Mouse (Mus musculus) 416B (cell line): ENCODE measurements at regions not wholly inside any gene's neighbourhood (a gene's known extent, or its start where the extent isn't known, plus 50 kb on each side); places are given as distances from the start of the nearest gene placed in this dataset.

Source experiments
- DNase-seq: peaks from one replicate; pipeline ENCODE4 v3.0.0; 2011; ENCODE audit warnings: low read depth

DNA sequence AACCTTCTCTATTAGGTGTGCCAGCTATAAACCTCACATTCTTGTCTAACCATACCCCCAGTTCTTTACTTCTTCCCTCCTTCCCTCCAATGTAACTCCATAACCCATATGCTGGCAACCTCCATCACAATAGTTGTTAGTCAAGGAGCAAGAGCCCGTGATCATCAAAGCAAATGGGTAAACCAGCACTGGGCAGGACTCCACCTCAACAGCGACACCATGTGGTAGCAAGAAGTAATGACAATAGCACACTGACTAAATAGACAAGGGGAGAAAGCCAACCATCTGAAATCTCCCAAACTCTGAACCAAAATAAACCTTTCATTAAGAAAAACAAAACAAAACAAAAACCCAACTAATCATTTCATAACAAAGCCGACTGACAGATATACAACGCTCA, 297.8 kb downstream of the Psat1 start:
- peak; percentile 45 for DNase-seq

- no peak for DNase-seq
Observed at GRCm38 (mm10) chr19:15647313-15647712, 299.8 kb downstream of the Psat1 start.

GRCm38 (mm10) chr19:15644786-15645185, 302.4 kb downstream of the Psat1 start:
- DNase-seq, result no peak

GRCm38 (mm10) chr19:15617233-15617915, 329.8 kb downstream of the Psat1 start:
- DNase-seq, result peak; percentile 51

- no peak for DNase-seq
Observed at GRCm38 (mm10) chr19:15614648-15615561, 332.2 kb downstream of the Psat1 start.

DNA sequence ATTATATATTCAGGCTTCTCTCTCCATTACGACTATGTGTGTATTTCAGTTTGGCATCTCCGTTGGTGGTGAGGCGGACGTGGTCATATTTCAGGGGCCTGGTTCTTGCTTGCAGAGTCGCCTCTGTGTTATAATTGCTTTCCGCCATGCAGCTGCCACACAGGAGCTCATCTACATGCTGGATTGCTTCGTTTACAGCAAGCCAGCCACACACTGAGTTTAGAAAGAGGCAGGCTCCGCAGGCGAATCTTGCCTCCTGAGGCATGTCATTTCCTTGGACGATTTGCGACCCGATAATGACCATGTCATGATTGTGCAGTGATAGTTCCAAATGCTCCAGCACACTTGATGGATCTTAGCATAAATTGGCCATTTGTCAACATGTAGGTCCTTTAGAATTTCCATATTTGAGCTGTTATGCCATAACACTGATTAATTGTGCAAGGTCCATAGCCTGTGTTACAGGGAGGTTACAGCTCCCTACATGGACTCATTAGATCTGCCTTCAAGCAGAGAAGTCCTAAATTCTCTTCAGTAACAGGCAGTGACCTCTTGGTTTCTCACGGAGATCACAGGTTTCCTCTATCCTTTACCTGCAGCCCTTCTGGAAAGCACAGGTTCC, 335.9 kb downstream of the Psat1 start:
- no peak for DNase-seq

DNA sequence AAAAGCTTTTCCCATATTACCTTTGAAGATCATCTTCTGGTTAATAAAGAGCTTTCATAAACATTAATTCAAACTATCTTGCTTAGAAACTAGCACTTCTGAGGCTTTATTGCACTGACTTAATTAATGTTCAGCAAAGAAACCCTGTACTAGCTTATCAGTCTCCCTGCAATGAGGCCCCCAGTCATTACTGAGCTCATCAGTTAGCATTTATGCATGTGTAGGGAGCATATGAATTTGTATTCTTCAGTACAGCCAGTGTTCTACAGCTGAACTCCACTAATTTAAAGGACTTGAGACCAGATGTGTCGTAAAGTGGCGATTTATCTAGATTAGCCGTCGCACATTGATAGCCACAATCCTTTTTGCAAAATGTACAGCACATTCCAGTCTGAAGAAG, 340.7 kb downstream of the Psat1 start:
- no peak for DNase-seq

GRCm38 (mm10) chr19:15592821-15593220, 354.3 kb downstream of the Psat1 start:
- no peak for DNase-seq

DNA sequence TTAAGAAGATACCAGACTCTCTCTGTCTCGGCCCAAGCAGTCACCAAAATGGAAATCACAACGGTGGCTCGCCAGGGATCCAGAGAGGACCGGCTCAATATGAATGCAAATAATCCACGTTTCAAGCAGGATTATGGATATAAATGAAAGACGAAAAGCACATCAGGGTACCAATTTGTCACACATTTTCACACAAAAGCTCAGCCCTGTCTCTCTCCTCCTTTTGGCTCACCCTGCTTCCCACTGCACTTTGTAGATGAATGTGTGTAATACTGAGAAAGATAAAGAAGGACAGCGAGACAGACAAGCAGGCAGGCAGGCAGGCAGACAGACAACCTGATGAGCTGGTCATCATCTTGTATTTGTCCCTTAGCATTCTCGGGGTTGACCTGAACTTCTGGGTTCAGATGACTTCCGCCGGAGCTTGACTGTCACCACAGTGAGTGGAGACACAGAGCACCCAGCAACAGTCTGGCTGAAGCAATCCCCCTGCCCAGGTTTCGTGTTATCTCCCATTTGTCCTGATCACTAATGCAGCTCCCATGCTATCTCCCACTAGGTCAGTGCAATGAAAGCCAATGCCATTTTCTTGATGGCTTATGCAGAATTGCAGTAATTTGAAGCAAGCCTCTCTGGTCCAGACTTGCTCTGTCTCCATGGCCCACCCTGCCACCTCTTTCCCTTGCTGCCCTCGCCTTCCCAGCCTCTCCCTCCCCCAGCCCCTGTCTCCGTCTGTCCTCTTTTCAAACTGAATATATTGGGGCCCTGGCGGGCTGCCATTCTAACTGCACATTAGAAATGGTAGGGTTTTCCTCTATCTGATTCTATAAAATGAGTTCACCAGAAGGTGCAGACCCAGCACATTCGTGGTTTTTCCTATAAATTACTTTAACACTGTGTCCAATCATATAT, 363.1 kb downstream of the Psat1 start:
- DNase-seq, result no peak

DNA sequence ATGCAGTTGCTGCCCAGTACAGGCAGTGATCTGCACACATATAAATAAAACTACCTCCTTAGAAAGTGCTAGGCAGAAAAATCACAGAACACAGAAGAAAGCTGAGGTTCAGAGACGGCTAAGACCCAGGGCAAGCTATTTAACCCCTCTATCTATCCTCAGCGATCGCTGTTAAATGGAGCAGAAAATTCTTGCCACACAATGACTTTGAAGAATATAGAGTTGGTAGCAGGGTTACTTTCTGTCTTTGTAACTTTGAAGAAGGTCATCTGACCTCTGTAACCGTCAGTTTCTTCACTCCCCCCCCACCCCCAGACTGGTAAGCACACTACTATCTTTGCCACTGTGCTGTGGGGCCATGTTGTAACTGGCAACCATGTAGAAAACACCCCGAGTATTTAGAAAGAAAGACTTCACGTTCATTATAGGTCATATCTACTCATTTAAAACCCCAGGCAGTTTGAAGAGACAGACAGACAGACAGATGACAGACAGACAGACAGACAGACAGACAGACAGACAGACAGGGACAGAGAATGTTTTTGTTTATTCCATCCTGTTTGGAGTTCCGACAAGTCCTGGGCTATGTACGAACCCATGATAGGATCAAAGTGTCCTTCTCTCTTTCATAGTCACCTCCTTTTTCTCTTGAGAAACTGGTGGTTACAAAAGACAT, 363.9 kb downstream of the Psat1 start:
- DNase-seq, result no peak

DNA sequence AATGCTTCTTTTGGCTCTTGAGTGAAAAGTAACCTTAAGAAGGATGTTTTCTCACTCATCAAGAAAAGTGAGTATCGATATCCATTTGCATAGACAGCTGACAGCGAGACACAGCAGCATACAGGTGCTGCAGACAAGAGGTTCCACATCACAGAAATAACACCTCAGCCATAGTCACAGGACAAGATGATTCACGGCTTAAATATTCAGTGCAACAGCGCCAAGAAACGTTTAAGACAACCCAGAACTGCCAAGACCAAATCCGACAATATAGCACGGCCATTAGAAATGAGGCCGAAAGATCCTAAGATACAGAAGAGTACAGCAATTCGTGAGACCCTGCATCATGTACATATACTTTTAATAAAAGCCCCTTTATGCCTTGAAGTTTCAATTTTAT, 375.9 kb downstream of the Psat1 start:
- no peak for DNase-seq

DNA sequence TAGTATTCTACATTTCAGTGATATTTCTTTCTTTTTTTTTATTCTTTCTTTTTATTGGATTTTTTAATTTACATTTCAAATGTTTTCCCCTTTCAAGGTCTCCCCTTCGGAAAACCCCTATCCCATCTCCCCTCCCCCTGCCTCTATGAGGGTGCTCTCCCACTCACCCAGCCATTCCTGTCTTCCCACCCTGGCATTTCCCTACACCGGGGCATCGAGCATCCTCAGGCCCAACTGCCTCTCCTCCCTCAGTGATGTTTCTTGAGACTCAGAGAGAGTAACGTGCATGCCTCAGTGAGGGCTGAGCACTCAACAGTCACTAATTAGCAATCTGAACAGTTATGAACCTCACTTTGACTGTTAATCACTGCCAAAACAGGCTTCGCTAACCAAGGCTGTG, 385.6 kb downstream of the Psat1 start:
- DNase-seq, result no peak

DNA sequence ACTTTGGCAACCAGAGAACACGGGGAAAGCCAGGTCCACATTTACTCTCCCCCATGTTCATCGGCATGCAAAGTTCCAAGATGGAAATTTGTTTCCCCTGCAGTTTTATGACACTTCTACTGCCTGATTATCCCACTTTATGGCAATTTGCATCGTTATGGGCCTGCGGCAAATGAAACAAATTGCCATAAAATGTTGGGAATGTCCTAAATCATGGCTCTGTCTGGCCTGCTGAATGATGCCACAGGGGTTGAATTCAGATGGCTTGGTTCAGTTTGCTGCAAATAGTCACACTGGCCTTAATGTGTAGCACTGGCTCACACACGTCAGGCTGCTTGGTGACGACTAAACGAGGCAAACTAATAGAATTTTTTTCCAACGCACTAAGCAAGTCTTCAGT, 393.2 kb downstream of the Psat1 start:
- DNase-seq, result no peak

DNA sequence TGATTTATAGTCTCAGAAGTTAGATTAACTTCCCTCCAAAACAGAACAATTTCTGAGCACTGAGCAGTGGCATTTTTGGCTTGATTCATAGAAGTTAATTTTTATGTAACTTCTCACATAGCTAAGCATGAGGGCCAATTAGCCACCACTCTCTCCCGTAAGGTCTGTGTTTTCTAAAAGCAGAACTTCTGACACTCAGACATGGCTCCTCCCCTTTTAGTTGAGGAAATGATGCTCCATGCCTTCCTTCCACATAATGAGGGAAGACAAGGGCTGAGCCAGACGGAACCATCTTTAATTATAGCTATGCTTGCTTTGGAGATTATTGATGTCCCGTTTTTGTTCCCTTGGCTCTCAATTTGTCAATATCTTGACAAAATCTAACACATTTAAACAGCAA, 429.3 kb downstream of the Psat1 start:
- no peak for DNase-seq

DNA sequence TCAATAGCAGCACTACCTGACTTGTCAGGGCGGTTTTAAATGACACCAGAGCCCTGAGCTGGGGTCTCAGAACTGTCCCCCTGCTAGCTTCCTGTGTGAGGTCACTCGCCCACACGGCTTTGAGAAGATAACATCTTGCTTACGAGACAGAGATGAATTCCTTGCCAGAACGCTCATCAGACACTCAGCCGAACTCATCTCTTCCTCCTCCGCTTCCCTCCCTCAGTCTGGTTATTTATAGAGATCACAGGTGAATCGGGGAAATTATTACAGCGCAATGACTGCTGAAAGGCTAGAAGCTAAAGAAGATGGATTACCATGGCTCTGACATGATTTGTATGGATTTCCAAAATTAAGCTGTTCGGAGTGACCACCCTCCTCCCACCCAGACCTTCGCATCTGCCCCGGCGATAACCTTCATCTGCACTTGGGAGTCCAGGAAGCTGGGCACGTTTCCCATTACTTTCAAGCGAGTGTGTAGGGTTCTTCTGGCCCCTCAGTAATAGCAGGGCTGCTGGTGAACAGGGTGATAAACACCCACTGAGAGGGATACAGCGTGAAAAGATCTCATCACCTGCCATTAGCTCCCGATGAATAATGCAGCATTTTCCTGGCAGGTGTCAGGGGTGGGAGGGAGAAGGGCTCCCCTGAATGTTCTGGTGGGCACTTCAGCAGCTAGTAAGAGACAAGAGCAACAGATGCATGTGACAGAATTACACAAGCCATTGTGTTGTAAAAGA, 430.4 kb downstream of the Psat1 start:
- DNase-seq, result no peak

- DNase-seq, result no peak
Observed at GRCm38 (mm10) chr19:15513197-15513596, 433.9 kb downstream of the Psat1 start.

DNA sequence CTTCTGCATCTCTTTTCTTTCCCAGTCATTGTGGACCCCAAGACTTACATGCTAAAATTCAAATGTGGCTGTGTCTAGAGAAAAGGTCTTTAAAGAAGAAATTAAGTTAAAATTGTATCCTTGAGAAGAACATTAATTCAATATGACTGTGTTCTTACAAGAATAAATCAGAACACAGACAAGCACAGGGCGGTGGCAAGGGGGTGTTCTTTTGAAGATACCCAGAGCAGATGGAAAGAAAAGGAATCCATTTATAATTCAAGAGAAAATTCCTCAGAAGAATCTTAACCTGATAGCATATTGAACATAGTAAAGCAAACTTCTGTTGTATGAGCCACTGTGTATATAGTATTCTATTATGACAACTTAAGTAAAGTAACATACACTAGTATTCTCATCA, 436.7 kb downstream of the Psat1 start:
- no peak for DNase-seq

- no peak for DNase-seq
Observed at GRCm38 (mm10) chr19:15502985-15503354, 444.2 kb downstream of the Psat1 start.

GRCm38 (mm10) chr19:15502315-15502984, 444.7 kb downstream of the Psat1 start:
- DNase-seq, result no peak

DNA sequence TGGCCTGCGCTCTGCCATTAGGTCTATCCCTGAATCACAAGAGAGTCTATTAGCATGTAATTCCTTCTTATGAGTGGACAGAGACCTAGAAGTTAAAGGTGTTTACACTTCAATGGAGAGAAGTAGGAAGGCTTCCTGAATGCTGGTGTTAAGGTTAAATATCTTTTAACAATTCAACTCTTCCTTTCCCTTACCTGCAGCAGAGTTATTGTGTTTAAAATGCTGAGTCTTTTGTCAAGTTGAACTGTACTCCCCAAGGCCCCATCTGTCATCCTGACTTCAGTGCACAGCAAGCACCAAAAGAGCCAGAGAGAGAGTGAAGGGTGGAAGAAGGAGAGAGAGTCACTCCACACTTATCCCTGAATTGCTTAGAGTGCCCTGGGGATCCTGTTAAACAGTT, 451.6 kb downstream of the Psat1 start:
- no peak for DNase-seq
